Mouse (Mus musculus) hindbrain, embryonic 14.5 days (tissue): ENCODE measurements around the gene Ankrd45. TPM values are rescaled to one million over a fixed set of nuclear protein-coding genes. Genes with fewer than 3 reads are reported as not detected.
"Not testable (repeated sequence)": the region's sequence is repeated elsewhere in the genome, so short reads cannot be mapped to it uniquely, and the experiment has no call there.

Experiments
- ATAC-seq: fragments of 200-750 bp; cut with Nextera tagmentation; 2 replicates; pipeline ENCODE4 v1.8.0; 2017; ENCODE audit warnings: moderate number of reproducible peaks, mild to moderate bottlenecking, moderate TSS enrichment, moderate library complexity; ENCODE audit not compliant: low FRiP score
- DNase-seq: peaks from one replicate; pipeline ENCODE4 v3.0.0-alpha.2; 2015; ENCODE audit warnings: low spot score
- H3K27ac ChIP-seq: fragments of 300-500 bp; sonication (generic); 2 replicates; pipeline ENCODE4 v1.5.1; 2014; ENCODE audit warnings: mild to moderate bottlenecking, moderate library complexity
- H3K27me3 ChIP-seq: fragments of 300-500 bp; sonication (generic); 2 replicates; pipeline ENCODE4 v1.6.1; 2014; ENCODE audit warnings: mild to moderate bottlenecking, low read length, mixed read lengths; ENCODE audit not compliant: control insufficient read depth, insufficient read depth
- H3K36me3 ChIP-seq: fragments of 300-500 bp; sonication (generic); replicated peaks from 2 replicates; pipeline ENCODE4 v1.6.1; 2014; ENCODE audit not compliant: control insufficient read depth, insufficient read depth
- H3K4me1 ChIP-seq: fragments of 300-500 bp; sonication (generic); replicated peaks from 2 replicates; pipeline ENCODE4 v1.6.1; 2014; ENCODE audit warnings: antibody characterized with exemption, low read length, mixed read lengths; ENCODE audit not compliant: control insufficient read depth, insufficient read depth
- H3K4me2 ChIP-seq: fragments of 300-500 bp; sonication (generic); replicated peaks from 2 replicates; pipeline ENCODE4 v1.6.1; 2014; ENCODE audit warnings: mild to moderate bottlenecking, moderate library complexity
- H3K4me3 ChIP-seq: fragments of 300-500 bp; sonication (generic); replicated peaks from 2 replicates; pipeline ENCODE4 v1.5.1; 2014; ENCODE audit warnings: mild to moderate bottlenecking, low read length
- H3K9ac ChIP-seq: fragments of 300-500 bp; sonication (generic); 2 replicates; pipeline ENCODE4 v1.6.1; 2014
- H3K9me3 ChIP-seq: fragments of 300-500 bp; sonication (generic); 2 replicates; pipeline ENCODE4 v1.6.1; 2016; ENCODE audit warnings: low read length; ENCODE audit not compliant: control insufficient read depth
- WGBS: fragments of 180-500 bp; shearing (Covaris S2); extraction: QIAGEN DNeasy Blood & Tissue Kit; methylation state at CpG from one replicate; pipeline ENCODE4 v1.1.7; 2014; 5-methylcytosine and 5-hydroxymethylcytosine counted together
- polyA plus RNA-seq: library from polyadenylated mRNA; unstranded; fragments of >200 nt; fragmentation: Nextera tagmentation; extraction: Ambion mirVana; gene quantifications from 2 replicates; pipeline ENCODE4 v1.2.1, GENCODE M21; 2014

Gene Ankrd45
- polyA plus RNA-seq, 1 experiment from 2014 or later, result 25.1 TPM

DNA sequence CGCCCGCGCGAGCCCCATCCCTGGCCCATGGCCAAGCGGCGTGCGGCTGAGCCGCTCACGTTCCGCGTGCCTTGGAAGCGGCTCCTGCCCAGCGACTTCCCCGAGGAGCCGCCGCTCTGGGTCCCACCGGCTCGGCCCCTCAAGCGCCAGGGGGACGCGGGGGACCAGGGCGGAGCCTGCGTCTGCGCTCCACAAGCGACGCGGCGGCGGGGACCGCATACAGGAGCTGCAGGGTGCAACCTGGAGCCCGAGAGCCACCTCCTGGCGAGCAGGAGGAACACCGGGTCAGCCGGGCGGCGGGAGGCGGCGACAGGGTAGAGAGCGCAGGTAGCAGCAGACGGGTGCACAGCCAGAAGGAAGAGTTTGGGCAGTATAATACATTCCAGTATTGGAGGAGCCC, 28.2 kb downstream of the Ankrd45 start:
- Histone ChIP-seq H3K4me1 (no peaks in the 10 kb centered on the region), H3K27me3 (peaks cover 35% of the 10 kb centered on the region), H3K9ac (peak overlapping the region; percentile 58), H3K36me3 (no peaks in the 10 kb centered on the region), H3K9me3 (no peaks in the 10 kb centered on the region), H3K27ac (no peak overlapping the region), H3K4me3 (peak overlapping the region; percentile 44), H3K4me2 (peak overlapping the region; percentile 84)
- WGBS, result 2% methylated on average over 40 of the region's 40 CpGs
- DNase-seq, result peak; percentile 72
- peak; percentile 93 for ATAC-seq

DNA sequence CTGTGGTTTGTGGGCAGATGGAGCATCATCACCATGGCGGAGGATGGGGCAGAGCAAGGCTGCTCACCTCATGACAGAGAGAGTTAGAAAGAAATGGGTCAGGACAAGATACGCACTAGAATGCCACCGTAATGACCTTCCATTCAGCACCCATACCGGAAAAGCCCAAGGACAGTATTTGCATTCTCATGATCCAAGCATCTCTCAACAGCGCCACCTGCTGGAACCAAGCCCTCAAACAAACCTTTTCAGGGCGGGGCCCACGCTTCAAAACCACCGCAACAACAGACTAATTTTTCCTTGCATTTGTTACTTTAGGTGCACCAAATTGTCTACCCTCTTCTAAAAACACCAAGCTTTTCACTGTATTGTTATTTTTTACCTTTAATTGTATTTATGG, 38.2 kb downstream of the Ankrd45 start:
- ATAC-seq (no peak), DNase-seq (no peak)
- H3K27ac ChIP-seq, result no peak overlapping the region
- no peak overlapping the region for H3K9ac ChIP-seq
- 56% methylated on average over 8 of the region's 8 CpGs for WGBS
- H3K9me3 ChIP-seq, result no peaks in the 10 kb centered on the region
- no peaks in the 10 kb centered on the region for H3K27me3 ChIP-seq
- H3K4me3 ChIP-seq, result no peak overlapping the region
- H3K4me2 ChIP-seq, result no peak overlapping the region
- no peaks in the 10 kb centered on the region for H3K4me1 ChIP-seq
- no peaks in the 10 kb centered on the region for H3K36me3 ChIP-seq

DNA sequence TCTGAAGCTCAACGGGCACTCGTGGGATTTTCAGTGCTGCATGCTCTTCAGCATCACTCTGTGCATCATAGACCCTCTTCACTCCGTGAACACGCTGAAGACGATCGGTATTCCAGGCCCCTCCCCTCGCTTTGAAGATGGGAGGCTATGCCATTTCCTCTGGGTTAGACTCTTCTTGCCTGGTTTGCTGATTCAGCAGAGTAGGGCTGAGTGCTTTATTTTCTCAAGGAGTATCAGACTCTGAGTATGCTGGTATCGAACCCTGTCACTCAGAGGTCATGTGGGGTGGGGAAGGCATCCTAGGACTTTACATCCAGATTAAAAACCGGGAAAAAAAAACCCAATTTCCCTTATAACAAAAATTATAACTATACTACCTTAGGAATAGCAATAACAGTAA, 39.9 kb downstream of the Ankrd45 start:
- no peaks in the 10 kb centered on the region for H3K9me3 ChIP-seq
- no peaks in the 10 kb centered on the region for H3K36me3 ChIP-seq
- 91% methylated on average over 9 of the region's 9 CpGs for WGBS
- DNase-seq (no peak), ATAC-seq (no peak)
- H3K27ac ChIP-seq, result no peak overlapping the region
- no peak overlapping the region for H3K9ac ChIP-seq
- no peaks in the 10 kb centered on the region for H3K27me3 ChIP-seq
- no peak overlapping the region for H3K4me3 ChIP-seq
- no peak overlapping the region for H3K4me2 ChIP-seq
- no peaks in the 10 kb centered on the region for H3K4me1 ChIP-seq

DNA sequence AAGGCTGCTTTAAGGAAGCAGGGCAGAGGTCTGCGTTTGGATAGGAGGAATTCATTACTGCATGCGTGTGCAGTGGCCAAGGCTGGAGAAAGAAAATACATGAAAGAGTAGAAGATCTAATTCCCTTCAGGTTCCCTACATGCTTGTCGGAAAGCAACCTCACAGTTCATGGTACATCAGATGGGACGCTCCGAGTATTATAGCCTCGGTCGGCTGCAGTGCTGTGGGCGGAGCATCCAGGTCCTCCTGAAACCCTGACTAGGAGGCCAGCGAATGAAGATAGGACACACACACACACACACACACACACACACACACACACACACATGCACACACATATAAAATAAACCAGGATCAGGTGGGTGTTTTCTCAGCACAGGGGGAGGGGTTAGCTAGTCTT, 41.2 kb downstream of the Ankrd45 start:
- H3K9me3 ChIP-seq, result no peaks in the 10 kb centered on the region
- no peak for DNase-seq
- ATAC-seq, result no peak
- no peaks in the 10 kb centered on the region for H3K27me3 ChIP-seq
- H3K4me3 ChIP-seq, result no peak overlapping the region
- H3K9ac ChIP-seq, result no peak overlapping the region
- H3K4me2 ChIP-seq, result no peak overlapping the region
- WGBS, result 80% methylated on average over 9 of the region's 9 CpGs
- H3K4me1 ChIP-seq, result no peaks in the 10 kb centered on the region
- H3K36me3 ChIP-seq, result no peaks in the 10 kb centered on the region
- no peak overlapping the region for H3K27ac ChIP-seq

DNA sequence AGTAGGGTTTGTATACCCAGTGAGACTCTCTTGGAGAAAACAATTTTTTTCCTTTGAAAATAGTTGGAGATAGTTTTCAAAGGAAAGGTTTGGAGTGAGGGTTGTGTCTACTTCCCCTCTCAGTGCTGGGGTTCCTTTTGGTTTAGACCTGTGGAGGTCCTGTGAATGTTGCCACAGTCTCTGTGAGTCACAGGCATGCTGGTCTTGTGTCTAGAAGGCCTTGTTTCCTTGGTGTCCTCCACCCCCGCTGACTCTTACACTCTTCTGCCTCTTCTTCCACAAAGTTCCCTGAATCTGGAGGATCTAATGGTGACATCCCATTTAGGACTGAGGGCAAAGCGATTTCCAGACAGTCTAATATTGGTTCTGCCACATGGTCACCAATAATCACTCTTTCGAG, 42.9 kb downstream of the Ankrd45 start:
- no peak overlapping the region for H3K9ac ChIP-seq
- 87% methylated on average over 3 of the region's 3 CpGs for WGBS
- no peak overlapping the region for H3K4me3 ChIP-seq
- no peak for DNase-seq
- no peak overlapping the region for H3K27ac ChIP-seq
- no peak for ATAC-seq
- no peak overlapping the region for H3K4me2 ChIP-seq
- no peaks in the 10 kb centered on the region for H3K4me1 ChIP-seq
- no peaks in the 10 kb centered on the region for H3K27me3 ChIP-seq
- H3K36me3 ChIP-seq, result no peaks in the 10 kb centered on the region
- H3K9me3 ChIP-seq, result 0 out of 2 replicates have a peak, but pooled peaks cover 8% of the 10 kb centered on the region

DNA sequence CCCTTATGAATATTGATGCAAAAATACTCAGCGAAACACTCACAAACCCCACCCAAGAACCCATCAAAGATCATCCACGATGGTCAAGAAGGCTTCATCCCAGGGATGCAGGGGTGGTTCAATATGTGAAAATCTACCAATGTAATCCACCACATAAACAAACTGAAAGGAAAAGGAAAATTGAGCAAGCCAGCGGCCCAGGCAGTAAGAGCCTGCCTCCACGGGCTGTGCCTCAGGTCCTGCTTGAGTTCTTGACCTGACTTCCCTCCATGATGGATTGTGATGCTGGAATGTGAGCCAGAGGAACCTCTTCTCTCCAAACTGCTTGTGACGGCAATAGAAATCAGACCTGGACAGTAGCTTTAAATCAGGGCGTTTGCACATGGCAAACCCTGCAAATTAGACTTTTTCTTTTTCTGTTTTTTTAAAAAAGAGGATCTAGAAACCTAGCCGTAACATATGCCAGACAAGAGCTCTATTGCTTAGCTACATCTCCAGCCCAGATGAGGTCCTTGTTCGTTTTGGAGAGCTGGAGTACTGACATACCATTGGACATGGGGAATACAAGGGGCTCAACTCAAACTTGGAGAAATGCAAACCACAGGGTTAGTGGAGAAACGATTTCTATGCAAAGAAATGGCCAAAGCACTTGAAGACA, 47.9 kb downstream of the Ankrd45 start:
- no peaks in the 10 kb centered on the region for H3K27me3 ChIP-seq
- no peak overlapping the region for H3K9ac ChIP-seq
- DNase-seq, result no peak
- H3K9me3 ChIP-seq, result 0 out of 2 replicates have a peak, but pooled peaks cover 8% of the 10 kb centered on the region
- no peak overlapping the region for H3K4me3 ChIP-seq
- WGBS, result 81% methylated on average over 9 of the region's 9 CpGs
- no peaks in the 10 kb centered on the region for H3K36me3 ChIP-seq
- no peak overlapping the region for H3K27ac ChIP-seq
- H3K4me1 ChIP-seq, result no peaks in the 10 kb centered on the region; the same call in 1 of the 2 replicates
- no peak overlapping the region for H3K4me2 ChIP-seq
- no peak for ATAC-seq

DNA sequence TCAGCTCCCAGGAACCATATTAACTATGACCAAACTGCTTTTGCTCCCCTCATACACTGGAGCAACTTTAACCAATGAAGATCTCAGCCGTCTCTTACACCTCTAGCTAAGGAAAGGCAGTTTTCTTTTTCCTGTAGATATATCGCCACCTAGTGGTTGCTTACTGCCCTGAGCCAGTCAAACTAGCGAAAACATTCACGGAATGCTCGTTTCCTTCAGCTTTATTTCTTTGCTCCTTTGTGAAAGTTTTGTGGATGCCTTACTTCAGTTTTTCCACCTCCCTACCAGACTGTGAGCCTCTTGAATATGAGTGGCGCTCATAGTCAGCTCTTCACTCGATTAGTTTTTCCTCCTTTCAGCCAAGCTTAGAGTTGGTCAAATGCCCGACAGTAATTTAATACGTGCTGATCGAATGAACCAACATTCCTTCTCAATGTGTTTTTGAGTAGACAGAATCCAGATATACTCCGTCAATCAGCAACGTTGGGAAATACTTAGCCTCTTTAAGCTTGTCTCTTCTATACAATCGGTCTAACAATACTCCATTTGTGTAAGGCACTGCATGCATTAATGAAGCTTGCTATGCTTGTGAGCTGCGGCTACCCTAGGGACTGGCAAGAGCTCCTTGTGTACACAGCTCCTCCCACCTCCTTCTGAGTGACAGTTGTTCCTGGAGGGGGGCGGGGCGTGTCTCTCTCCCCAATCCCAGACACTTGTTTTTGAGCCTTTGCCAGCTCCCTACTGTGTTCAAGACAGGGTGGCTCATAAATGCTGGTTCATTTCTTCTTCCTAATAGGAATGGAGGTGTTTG, 53.3 kb downstream of the Ankrd45 start:
- no peaks in the 10 kb centered on the region; the same call in 1 of the 2 replicates for H3K4me1 ChIP-seq
- H3K4me3 ChIP-seq, result peak overlapping the region; percentile 37
- under 1% methylated on average over 16 of the region's 16 CpGs for WGBS
- no peaks in the 10 kb centered on the region for H3K27me3 ChIP-seq
- peak overlapping the region; percentile 73 for H3K4me2 ChIP-seq
- H3K9me3 ChIP-seq, result no peaks in the 10 kb centered on the region
- ATAC-seq (peak; percentile 96), DNase-seq (peak; percentile 93)
- peak overlapping the region; percentile 47 for H3K9ac ChIP-seq
- no peaks in the 10 kb centered on the region for H3K36me3 ChIP-seq
- H3K27ac ChIP-seq, result peak overlapping the region; percentile 65

DNA sequence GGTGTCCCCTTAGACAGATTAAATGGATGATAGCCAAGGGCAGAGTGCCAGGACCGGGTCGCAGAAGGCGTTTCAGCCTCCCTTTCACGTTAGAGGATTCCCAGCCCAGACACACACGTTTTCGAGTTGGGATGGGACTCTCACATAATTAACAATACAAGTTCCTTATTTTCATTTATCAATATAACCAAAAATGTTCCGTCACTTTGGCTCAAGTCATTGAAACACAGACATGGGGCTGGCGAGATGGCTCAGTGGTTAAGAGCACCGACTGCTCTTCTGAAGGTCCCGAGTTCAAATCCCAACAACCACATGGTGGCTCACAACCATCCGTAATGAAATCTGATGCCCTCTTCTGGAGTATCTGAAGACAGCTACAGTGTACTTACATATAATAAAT, 53.9 kb downstream of the Ankrd45 start:
- Histone ChIP-seq H3K4me3 (peak overlapping the region; percentile 37), H3K27ac (peak overlapping the region; percentile 65; the same call in 1 of the 2 replicates), H3K4me2 (peak overlapping the region; percentile 73), H3K9ac (peak overlapping the region; percentile 47; the same call in 1 of the 2 replicates)
- not testable (repeated sequence) for H3K27me3 ChIP-seq, H3K4me1 ChIP-seq, ATAC-seq, H3K9me3 ChIP-seq, H3K36me3 ChIP-seq, DNase-seq
- WGBS, result 42% methylated on average over 11 of the region's 11 CpGs

DNA sequence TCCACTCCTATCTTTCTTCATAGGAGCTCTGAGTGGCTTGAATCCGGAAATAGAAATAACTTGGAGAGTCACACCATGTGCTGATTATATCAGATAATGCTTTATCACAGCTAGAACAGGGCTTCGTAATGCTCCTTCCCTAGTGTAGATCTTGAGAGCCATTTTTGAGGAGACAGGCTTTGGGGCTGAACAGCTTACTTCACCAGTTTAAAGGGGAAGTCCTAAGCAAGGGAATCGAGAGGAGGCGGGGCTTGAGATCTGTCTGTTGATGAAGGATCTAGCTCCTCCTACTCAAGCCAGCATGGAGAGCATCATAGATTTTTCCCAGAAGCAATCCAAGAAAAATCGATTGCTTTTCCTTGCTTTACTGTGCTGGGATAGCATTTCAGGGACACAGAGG, 57.4 kb downstream of the Ankrd45 start:
- Histone ChIP-seq H3K4me2 (no peak overlapping the region), H3K27ac (no peak overlapping the region), H3K27me3 (no peaks in the 10 kb centered on the region), H3K4me3 (no peak overlapping the region), H3K36me3 (no peaks in the 10 kb centered on the region), H3K9me3 (no peaks in the 10 kb centered on the region), H3K9ac (no peak overlapping the region), H3K4me1 (no peaks in the 10 kb centered on the region)
- ATAC-seq (no peak), DNase-seq (no peak)
- 78% methylated on average over 5 of the region's 5 CpGs for WGBS
